Mouse (Mus musculus): ENCODE data around the gene Cadm2. TPM values are rescaled to one million over a fixed set of nuclear protein-coding genes. Genes with fewer than 3 reads are reported as not detected.

Gene Cadm2
- polyA plus RNA-seq, 1 experiment from 2014 or later = 14.8 TPM

GRCm38 (mm10) chr16:67467041-67467440 is 153.7 kb downstream of the Cadm2 start:
- 91% methylated on average over 3 of the region's 3 CpGs for WGBS
- no peak overlapping the region for H3K9ac ChIP-seq
- no peaks in the 10 kb centered on the region for H3K9me3 ChIP-seq (replicated peaks)
- no peaks in the 10 kb centered on the region for H3K27me3 ChIP-seq
- no peak overlapping the region for H3K4me3 ChIP-seq
- H3K4me1 ChIP-seq = no peaks in the 10 kb centered on the region
- no peak overlapping the region for H3K4me2 ChIP-seq (replicated peaks)
- no peaks in the 10 kb centered on the region for H3K36me3 ChIP-seq
- H3K27ac ChIP-seq = no peak overlapping the region
- ATAC-seq (ENCODE audit: low FRiP score) = no peak

DNA sequence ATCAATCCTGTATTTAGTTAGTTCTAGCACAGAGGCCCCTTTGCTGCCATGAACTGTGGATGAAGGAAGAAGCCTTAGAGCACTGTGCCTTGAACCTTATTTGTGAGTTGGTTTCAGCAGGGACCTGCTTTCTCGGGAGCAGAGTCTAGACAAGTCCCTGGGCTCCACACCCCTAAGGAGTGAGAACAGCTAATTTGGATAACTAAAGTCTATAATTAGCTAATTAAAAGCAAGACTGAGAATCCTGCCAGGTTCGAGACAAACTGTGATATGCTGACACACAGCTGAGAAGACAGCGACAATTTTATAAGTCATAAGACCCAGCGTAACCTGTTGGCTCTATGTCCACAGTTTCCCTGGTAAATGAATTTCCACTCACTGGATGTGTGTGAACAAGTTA is 184.4 kb downstream of the Cadm2 start:
- Histone ChIP-seq H3K36me3 (no peaks in the 10 kb centered on the region), H3K4me2 (replicated peaks) (no peak overlapping the region), H3K4me3 (no peak overlapping the region), H3K9ac (no peak overlapping the region), H3K27me3 (no peaks in the 10 kb centered on the region), H3K4me1 (no peaks in the 10 kb centered on the region), H3K9me3 (replicated peaks) (no peaks in the 10 kb centered on the region), H3K27ac (no peak overlapping the region)
- WGBS = 85% methylated on average over 4 of the region's 4 CpGs
- ATAC-seq (ENCODE audit: low FRiP score) = no peak

DNA sequence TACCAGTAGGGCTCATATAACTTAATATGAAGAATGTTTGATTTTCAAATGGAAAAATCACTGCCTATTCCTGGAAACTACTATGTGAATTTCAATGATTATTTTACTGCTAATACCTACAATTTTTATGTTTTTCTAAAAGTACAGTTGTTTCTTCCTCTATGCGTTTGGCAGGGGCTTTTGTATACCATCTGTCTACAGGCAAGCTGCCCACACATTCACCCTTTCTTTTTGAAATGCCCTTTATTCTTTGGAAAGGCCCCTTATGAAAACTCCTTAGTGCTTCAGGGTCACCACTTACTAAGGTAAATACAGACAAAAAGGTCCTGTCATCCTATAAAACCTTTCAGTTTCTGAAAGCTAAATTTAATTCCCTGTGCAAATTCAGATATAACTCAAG is 195.3 kb downstream of the Cadm2 start:
- no peaks in the 10 kb centered on the region for H3K4me1 ChIP-seq
- no peak overlapping the region for H3K27ac ChIP-seq
- no peak overlapping the region for H3K9ac ChIP-seq
- no peaks in the 10 kb centered on the region for H3K27me3 ChIP-seq
- 68% methylated on average over 1 of the region's 1 CpGs for WGBS
- no peak overlapping the region for H3K4me2 ChIP-seq (replicated peaks)
- no peak overlapping the region for H3K4me3 ChIP-seq
- no peak for ATAC-seq (ENCODE audit: low FRiP score)
- no peaks in the 10 kb centered on the region for H3K36me3 ChIP-seq
- H3K9me3 ChIP-seq (replicated peaks) = no peaks in the 10 kb centered on the region

DNA sequence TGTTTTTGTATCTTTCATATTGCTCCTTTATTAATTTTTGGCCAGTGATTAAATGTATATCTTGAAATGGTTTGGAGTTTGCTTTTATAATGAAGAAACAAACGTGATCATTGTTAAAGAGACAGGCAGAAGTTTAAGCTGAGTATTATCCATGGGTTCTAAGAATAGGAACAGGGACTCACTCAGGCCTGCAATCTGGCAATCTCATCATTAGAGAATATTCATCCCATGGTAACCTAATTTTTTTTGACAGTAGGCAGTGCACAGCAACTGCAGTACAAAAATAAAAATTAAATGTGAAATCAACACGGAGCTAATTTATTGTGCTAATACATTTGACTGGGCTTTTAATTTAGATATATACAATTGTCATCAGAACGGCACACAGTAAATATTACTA is 209.8 kb downstream of the Cadm2 start:
- no peak overlapping the region for H3K27ac ChIP-seq
- no peak overlapping the region for H3K4me3 ChIP-seq
- H3K9ac ChIP-seq = no peak overlapping the region
- ATAC-seq (ENCODE audit: low FRiP score) = no peak
- H3K36me3 ChIP-seq = no peaks in the 10 kb centered on the region
- H3K4me2 ChIP-seq (replicated peaks) = no peak overlapping the region
- WGBS = 69% methylated on average over 3 of the region's 3 CpGs
- no peaks in the 10 kb centered on the region for H3K9me3 ChIP-seq (replicated peaks)
- no peaks in the 10 kb centered on the region for H3K4me1 ChIP-seq
- no peaks in the 10 kb centered on the region for H3K27me3 ChIP-seq

DNA sequence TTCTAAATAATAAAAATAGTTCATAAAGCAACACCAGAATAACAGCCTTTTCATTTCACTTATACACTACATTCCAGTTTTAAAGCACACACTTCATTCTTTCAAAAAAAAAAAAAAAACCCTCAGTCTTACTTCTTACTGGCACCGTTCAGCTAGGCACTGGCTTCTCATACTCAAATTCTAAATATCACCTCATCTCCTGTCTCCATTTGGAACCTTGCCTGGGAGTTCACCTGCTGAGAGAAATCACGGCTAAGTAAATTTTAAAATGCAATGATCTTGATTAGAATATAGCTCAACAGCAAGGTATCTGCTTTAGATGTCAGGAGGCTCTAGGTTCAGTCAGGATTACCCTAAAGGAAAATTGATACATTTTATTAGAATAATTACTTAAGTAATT is 210.2 kb downstream of the Cadm2 start:
- 72% methylated on average over 2 of the region's 2 CpGs for WGBS
- Histone ChIP-seq H3K4me3 (no peak overlapping the region), H3K4me1 (no peaks in the 10 kb centered on the region), H3K27me3 (no peaks in the 10 kb centered on the region), H3K4me2 (replicated peaks) (no peak overlapping the region), H3K9me3 (replicated peaks) (no peaks in the 10 kb centered on the region), H3K36me3 (no peaks in the 10 kb centered on the region), H3K9ac (no peak overlapping the region), H3K27ac (no peak overlapping the region)
- ATAC-seq (ENCODE audit: low FRiP score) = no peak

GRCm38 (mm10) chr16:67367745-67368144 is 253.0 kb downstream of the Cadm2 start:
- Histone ChIP-seq H3K4me2 (replicated peaks) (no peak overlapping the region), H3K27ac (no peak overlapping the region), H3K4me3 (no peak overlapping the region), H3K9ac (no peak overlapping the region), H3K27me3 (no peaks in the 10 kb centered on the region), H3K9me3 (replicated peaks) (no peaks in the 10 kb centered on the region), H3K36me3 (no peaks in the 10 kb centered on the region), H3K4me1 (no peaks in the 10 kb centered on the region)
- 83% methylated on average over 2 of the region's 2 CpGs for WGBS
- ATAC-seq (ENCODE audit: low FRiP score) = no peak

GRCm38 (mm10) chr16:67348011-67348410 is 272.7 kb downstream of the Cadm2 start:
- no peaks in the 10 kb centered on the region for H3K36me3 ChIP-seq
- H3K4me2 ChIP-seq (replicated peaks) = no peak overlapping the region
- 89% methylated on average over 5 of the region's 5 CpGs for WGBS
- H3K4me1 ChIP-seq = no peaks in the 10 kb centered on the region
- no peaks in the 10 kb centered on the region for H3K9me3 ChIP-seq (replicated peaks)
- no peak overlapping the region for H3K27ac ChIP-seq
- H3K4me3 ChIP-seq = no peak overlapping the region
- no peak for ATAC-seq (ENCODE audit: low FRiP score)
- H3K27me3 ChIP-seq = no peaks in the 10 kb centered on the region
- no peak overlapping the region for H3K9ac ChIP-seq

DNA sequence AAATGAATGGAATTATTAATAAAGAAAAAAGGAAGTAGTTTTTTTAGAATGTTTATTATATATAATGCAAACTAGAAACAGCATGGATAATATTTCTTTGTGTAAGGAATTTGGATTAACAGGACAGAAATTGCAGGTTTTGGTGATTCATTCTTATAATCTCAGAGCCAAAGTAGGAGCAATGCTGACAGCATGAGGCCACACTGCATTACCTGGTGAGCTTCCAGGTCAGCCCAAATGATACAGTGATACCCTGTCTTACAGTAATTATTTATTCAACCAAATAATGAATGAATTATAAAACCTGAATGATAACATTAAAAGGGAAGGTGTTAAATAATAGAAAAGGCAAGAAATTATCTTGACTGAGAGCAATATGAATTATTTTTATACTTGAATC is 273.1 kb downstream of the Cadm2 start:
- no peak overlapping the region for H3K27ac ChIP-seq
- no peak overlapping the region for H3K4me3 ChIP-seq
- H3K9me3 ChIP-seq (replicated peaks) = no peaks in the 10 kb centered on the region
- H3K9ac ChIP-seq = no peak overlapping the region
- no peaks in the 10 kb centered on the region for H3K4me1 ChIP-seq
- no peaks in the 10 kb centered on the region for H3K27me3 ChIP-seq
- no peak overlapping the region for H3K4me2 ChIP-seq (replicated peaks)
- H3K36me3 ChIP-seq = no peaks in the 10 kb centered on the region
- no peak for ATAC-seq (ENCODE audit: low FRiP score)

GRCm38 (mm10) chr16:67346621-67347290 is 274.0 kb downstream of the Cadm2 start:
- H3K27me3 ChIP-seq = no peaks in the 10 kb centered on the region
- no peak overlapping the region for H3K4me3 ChIP-seq
- H3K4me1 ChIP-seq = no peaks in the 10 kb centered on the region
- no peak for ATAC-seq (ENCODE audit: low FRiP score)
- no peaks in the 10 kb centered on the region for H3K36me3 ChIP-seq
- no peak overlapping the region for H3K9ac ChIP-seq
- no peaks in the 10 kb centered on the region for H3K9me3 ChIP-seq (replicated peaks)
- WGBS = 62% methylated on average over 10 of the region's 10 CpGs
- no peak overlapping the region for H3K4me2 ChIP-seq (replicated peaks)
- H3K27ac ChIP-seq = no peak overlapping the region

DNA sequence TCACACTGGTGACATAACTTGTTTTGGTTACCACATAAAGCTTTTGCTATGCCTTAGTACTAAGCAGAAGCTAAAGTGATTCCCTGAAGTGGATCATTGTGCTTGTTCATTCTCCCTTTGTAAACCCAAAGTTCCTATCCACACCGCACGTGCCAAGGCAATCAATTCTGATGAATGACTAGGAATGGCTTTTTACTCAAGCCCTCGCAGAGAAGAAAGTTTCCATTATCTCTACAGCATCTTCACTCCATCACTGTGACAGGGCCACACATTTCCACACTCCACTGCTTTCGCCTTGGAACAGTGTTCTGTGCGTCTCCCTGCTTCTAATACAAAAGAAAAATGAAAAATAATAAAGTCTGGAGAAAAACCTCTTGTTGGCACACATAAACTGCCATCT is 276.5 kb downstream of the Cadm2 start:
- Histone ChIP-seq H3K27ac (no peak overlapping the region), H3K9me3 (replicated peaks) (no peaks in the 10 kb centered on the region), H3K27me3 (no peaks in the 10 kb centered on the region), H3K4me1 (no peaks in the 10 kb centered on the region), H3K4me2 (replicated peaks) (no peak overlapping the region), H3K4me3 (no peak overlapping the region), H3K9ac (no peak overlapping the region), H3K36me3 (no peaks in the 10 kb centered on the region)
- WGBS = 32% methylated on average over 5 of the region's 5 CpGs
- peak; percentile 60; the same call in 1 of the 2 replicates for ATAC-seq (ENCODE audit: low FRiP score)

DNA sequence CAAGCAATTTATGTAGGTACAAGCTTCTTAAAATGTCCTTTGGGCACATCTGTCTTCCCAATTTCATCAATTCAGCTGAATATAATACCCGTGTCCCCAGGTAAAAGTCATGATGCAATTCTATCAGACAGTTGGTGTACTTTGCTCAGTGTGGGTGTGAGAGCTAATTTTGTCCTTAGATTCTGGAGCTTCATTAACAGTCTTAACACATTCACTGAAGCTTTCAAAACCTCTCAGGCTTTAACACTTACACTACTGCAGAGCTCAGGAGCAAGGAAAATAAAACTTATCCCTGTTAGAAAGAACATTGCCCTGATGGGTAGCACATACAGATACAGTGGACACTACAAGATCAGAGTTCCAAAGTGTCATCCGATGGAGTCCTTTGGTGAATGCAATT is 309.7 kb downstream of the Cadm2 start:
- ATAC-seq (ENCODE audit: low FRiP score) = no peak
- H3K9ac ChIP-seq = no peak overlapping the region

GRCm38 (mm10) chr16:67284664-67285063 is 336.0 kb downstream of the Cadm2 start:
- Histone ChIP-seq H3K9ac (no peak overlapping the region), H3K27ac (no peak overlapping the region), H3K4me3 (no peak overlapping the region), H3K4me1 (no peaks in the 10 kb centered on the region), H3K4me2 (replicated peaks) (no peak overlapping the region), H3K9me3 (replicated peaks) (no peaks in the 10 kb centered on the region), H3K27me3 (no peaks in the 10 kb centered on the region), H3K36me3 (no peaks in the 10 kb centered on the region)
- no peak for ATAC-seq (ENCODE audit: low FRiP score)
- 96% methylated on average over 3 of the region's 3 CpGs for WGBS

More for the DNA sequence above, 309.7 kb downstream of the Cadm2 start:
- Histone ChIP-seq H3K4me2 (replicated peaks) (no peak overlapping the region), H3K4me1 (no peaks in the 10 kb centered on the region), H3K27ac (no peak overlapping the region), H3K27me3 (no peaks in the 10 kb centered on the region), H3K36me3 (no peaks in the 10 kb centered on the region), H3K4me3 (no peak overlapping the region), H3K9me3 (replicated peaks) (no peaks in the 10 kb centered on the region)
- 79% methylated on average over 2 of the region's 2 CpGs for WGBS

GRCm38 (mm10) chr16:67243598-67243997 is 377.1 kb downstream of the Cadm2 start:
- no peaks in the 10 kb centered on the region for H3K27me3 ChIP-seq
- H3K9ac ChIP-seq = no peak overlapping the region
- 79% methylated on average over 5 of the region's 5 CpGs for WGBS
- no peak overlapping the region for H3K4me3 ChIP-seq
- ATAC-seq (ENCODE audit: low FRiP score) = no peak
- H3K9me3 ChIP-seq (replicated peaks) = no peaks in the 10 kb centered on the region
- H3K36me3 ChIP-seq = no peaks in the 10 kb centered on the region
- no peak overlapping the region for H3K4me2 ChIP-seq (replicated peaks)
- no peaks in the 10 kb centered on the region for H3K4me1 ChIP-seq
- H3K27ac ChIP-seq = no peak overlapping the region

Measured in hindbrain, embryonic 12.5 days (tissue).